Mouse (Mus musculus) kidney, embryonic 15.5 days (tissue): Measurements from ENCODE around the gene Gm13272. TPM values are rescaled to one million over a fixed set of nuclear protein-coding genes. Genes with fewer than 3 reads are reported as not detected.
"Not testable (repeated sequence)": the region's sequence is repeated elsewhere in the genome, so short reads cannot be mapped to it uniquely, and the experiment has no call there.

Experiments used
- ATAC-seq: fragments of 200-750 bp; cut with Nextera tagmentation; replicated peaks from 2 replicates; pipeline ENCODE4 v1.8.0; 2017; ENCODE audit warnings: moderate TSS enrichment; ENCODE audit not compliant: low FRiP score
- H3K27ac ChIP-seq: fragments of 300-500 bp; sonication (generic); 2 replicates; pipeline ENCODE4 v1.5.1; 2015; ENCODE audit warnings: mild to moderate bottlenecking, inconsistent platforms
- H3K27me3 ChIP-seq: fragments of 300-500 bp; sonication (generic); 2 replicates; pipeline ENCODE4 v1.6.1; 2015; ENCODE audit warnings: inconsistent platforms
- H3K36me3 ChIP-seq: fragments of 300-500 bp; sonication (generic); 2 replicates; pipeline ENCODE4 v1.6.1; 2015; ENCODE audit warnings: inconsistent platforms
- H3K4me1 ChIP-seq: fragments of 300-500 bp; sonication (generic); 2 replicates; pipeline ENCODE4 v1.6.1; 2015; ENCODE audit warnings: inconsistent platforms
- H3K4me2 ChIP-seq: fragments of 300-500 bp; sonication (generic); 2 replicates; pipeline ENCODE4 v1.6.1; 2015; ENCODE audit warnings: moderate library complexity, mild to moderate bottlenecking, inconsistent platforms
- H3K4me3 ChIP-seq: fragments of 300-500 bp; sonication (generic); replicated peaks from 2 replicates; pipeline ENCODE4 v1.5.1; 2015; ENCODE audit warnings: mild to moderate bottlenecking, inconsistent platforms
- H3K9ac ChIP-seq: fragments of 300-500 bp; sonication (generic); 2 replicates; pipeline ENCODE4 v1.6.1; 2015; ENCODE audit warnings: mild to moderate bottlenecking, inconsistent platforms
- H3K9me3 ChIP-seq: fragments of 300-500 bp; sonication (generic); replicated peaks from 2 replicates; pipeline ENCODE4 v1.6.1; 2016; ENCODE audit warnings: inconsistent platforms
- WGBS: fragments of 180-500 bp; shearing (Covaris S2); methylation state at CpG from one replicate; pipeline ENCODE4 v1.1.7; 2015; ENCODE audit warnings: mixed read lengths; 5-methylcytosine and 5-hydroxymethylcytosine counted together
- polyA plus RNA-seq: library from polyadenylated mRNA; unstranded; fragments of >200 nt; fragmentation: Nextera tagmentation; extraction: Ambion mirVana; gene quantifications from 2 replicates; pipeline ENCODE4 v1.2.1, GENCODE M21; 2015

Gene Gm13272
- polyA plus RNA-seq, result 0.40 TPM in 1 of 2 replicates, not detected in the other

- not testable (repeated sequence) for H3K36me3 ChIP-seq, ATAC-seq, H3K9ac ChIP-seq, H3K9me3 ChIP-seq, H3K4me2 ChIP-seq, H3K4me1 ChIP-seq, H3K27ac ChIP-seq, H3K27me3 ChIP-seq, H3K4me3 ChIP-seq
- WGBS, result no CpG with 5 or more reads among the region's 29 CpGs
These were observed at the start of gene Gm13272 for GRCm38 (mm10) chr4:88779550-88779949. Gm13272 (plus strand) TSS chr4:88779850.

- Histone ChIP-seq H3K9me3 (no peaks in the 10 kb centered on the region), H3K36me3 (no peaks in the 10 kb centered on the region), H3K4me1 (no peaks in the 10 kb centered on the region), H3K4me3 (no peak overlapping the region), H3K27ac (no peak overlapping the region), H3K4me2 (no peak overlapping the region), H3K9ac (no peak overlapping the region), H3K27me3 (0 out of 2 replicates have a peak, but pooled peaks cover 4% of the 10 kb centered on the region)
- WGBS, result 1% methylated on average over 2 of the region's 2 CpGs
- ATAC-seq, result 0 out of 2 replicates have a peak, but pooled peaks have one; percentile 25
These were observed 41.2 kb upstream of the Gm13272 start for GRCm38 (mm10) chr4:88738480-88738879.

GRCm38 (mm10) chr4:88739036-88739435, 40.6 kb upstream of the Gm13272 start:
- no peak overlapping the region for H3K27ac ChIP-seq
- H3K4me1 ChIP-seq, result no peaks in the 10 kb centered on the region
- H3K9ac ChIP-seq, result no peak overlapping the region
- WGBS, result 88% methylated on average over 6 of the region's 6 CpGs
- ATAC-seq, result no peak
- H3K9me3 ChIP-seq, result no peaks in the 10 kb centered on the region
- no peaks in the 10 kb centered on the region for H3K36me3 ChIP-seq
- no peak overlapping the region for H3K4me3 ChIP-seq
- H3K4me2 ChIP-seq, result no peak overlapping the region
- 0 out of 2 replicates have a peak, but pooled peaks cover 4% of the 10 kb centered on the region for H3K27me3 ChIP-seq

GRCm38 (mm10) chr4:88741426-88741825, 38.2 kb upstream of the Gm13272 start:
- no peaks in the 10 kb centered on the region for H3K4me1 ChIP-seq
- H3K36me3 ChIP-seq, result no peaks in the 10 kb centered on the region
- H3K9ac ChIP-seq, result no peak overlapping the region
- no peak for ATAC-seq
- H3K4me3 ChIP-seq, result no peak overlapping the region
- H3K4me2 ChIP-seq, result no peak overlapping the region
- H3K9me3 ChIP-seq, result no peaks in the 10 kb centered on the region
- H3K27ac ChIP-seq, result no peak overlapping the region
- 0 out of 2 replicates have a peak, but pooled peaks cover 4% of the 10 kb centered on the region for H3K27me3 ChIP-seq
- 81% methylated on average over 4 of the region's 4 CpGs for WGBS

GRCm38 (mm10) chr4:88742771-88743371, 36.8 kb upstream of the Gm13272 start:
- Histone ChIP-seq H3K9me3 (no peaks in the 10 kb centered on the region), H3K27me3 (0 out of 2 replicates have a peak, but pooled peaks cover 2% of the 10 kb centered on the region), H3K4me1 (no peaks in the 10 kb centered on the region), H3K27ac (no peak overlapping the region), H3K4me3 (no peak overlapping the region), H3K9ac (no peak overlapping the region), H3K4me2 (no peak overlapping the region), H3K36me3 (no peaks in the 10 kb centered on the region)
- ATAC-seq, result no peak
- WGBS, result 73% methylated on average over 7 of the region's 7 CpGs

- H3K27ac ChIP-seq, result no peak overlapping the region
- no peaks in the 10 kb centered on the region for H3K36me3 ChIP-seq
- ATAC-seq, result no peak
- H3K9me3 ChIP-seq, result no peaks in the 10 kb centered on the region
- WGBS, result 66% methylated on average over 3 of the region's 3 CpGs
- no peak overlapping the region for H3K4me3 ChIP-seq
- H3K4me1 ChIP-seq, result no peaks in the 10 kb centered on the region
- no peak overlapping the region for H3K9ac ChIP-seq
- no peaks in the 10 kb centered on the region for H3K27me3 ChIP-seq
- no peak overlapping the region for H3K4me2 ChIP-seq
These were observed 35.4 kb upstream of the Gm13272 start for GRCm38 (mm10) chr4:88744207-88744606.

- WGBS, result 58% methylated on average over 6 of the region's 6 CpGs
- Histone ChIP-seq H3K4me2 (no peak overlapping the region), H3K4me3 (no peak overlapping the region), H3K27ac (no peak overlapping the region), H3K4me1 (no peaks in the 10 kb centered on the region), H3K9me3 (no peaks in the 10 kb centered on the region), H3K36me3 (no peaks in the 10 kb centered on the region), H3K27me3 (no peaks in the 10 kb centered on the region), H3K9ac (no peak overlapping the region)
- ATAC-seq, result no peak
These were observed 29.7 kb upstream of the Gm13272 start for GRCm38 (mm10) chr4:88749926-88750325.

- not testable (repeated sequence) for H3K27me3 ChIP-seq, H3K27ac ChIP-seq, H3K4me3 ChIP-seq, H3K4me1 ChIP-seq, H3K4me2 ChIP-seq, ATAC-seq, H3K9ac ChIP-seq, H3K9me3 ChIP-seq, H3K36me3 ChIP-seq
- 82% methylated on average over 15 of the region's 15 CpGs for WGBS
These were observed 24.8 kb upstream of the Gm13272 start, which contains the start of gene Gm13271 for GRCm38 (mm10) chr4:88754818-88755340. Gm13271 (plus strand) TSS chr4:88754868.

- ATAC-seq, result not testable (repeated sequence)
These were observed 22.8 kb upstream of the Gm13272 start for GRCm38 (mm10) chr4:88756581-88757513.

GRCm38 (mm10) chr4:88757628-88758031, 22.0 kb upstream of the Gm13272 start:
- ATAC-seq, result peak; percentile 100
- H3K27me3 ChIP-seq, H3K4me1 ChIP-seq, H3K36me3 ChIP-seq, H3K9me3 ChIP-seq: not testable (repeated sequence)
- Histone ChIP-seq H3K4me3 (peak overlapping the region; percentile 56), H3K9ac (peak overlapping the region; percentile 66; the same call in 1 of the 2 replicates), H3K4me2 (peak overlapping the region; percentile 83), H3K27ac (peak overlapping the region; percentile 97)
- WGBS, result 0% methylated on average over 21 of the region's 21 CpGs

More at GRCm38 (mm10) chr4:88756581-88757513, 22.8 kb upstream of the Gm13272 start:
- H3K4me1 ChIP-seq, H3K27me3 ChIP-seq, H3K9me3 ChIP-seq, H3K36me3 ChIP-seq: not testable (repeated sequence)
- Histone ChIP-seq H3K9ac (peak overlapping the region; percentile 66), H3K4me2 (peak overlapping the region; percentile 83), H3K27ac (peak overlapping the region; percentile 97), H3K4me3 (peak overlapping the region; percentile 56)
- 8% methylated on average over 29 of the region's 31 CpGs for WGBS

GRCm38 (mm10) chr4:88758751-88759150, 20.9 kb upstream of the Gm13272 start:
- not testable (repeated sequence) for ATAC-seq, H3K27me3 ChIP-seq, H3K4me1 ChIP-seq, H3K27ac ChIP-seq, H3K4me2 ChIP-seq, H3K9ac ChIP-seq, H3K4me3 ChIP-seq, H3K9me3 ChIP-seq, H3K36me3 ChIP-seq
- 90% methylated on average over 9 of the region's 9 CpGs for WGBS
